Mouse (Mus musculus) lung, postnatal 0 days (tissue): ENCODE data around the gene Gtf3c1.

Experiments
- CTCF ChIP-seq: IDR thresholded peaks from 2 replicates; pipeline ENCODE4 v1.5.1; 2016; ENCODE audit warnings: antibody characterized with exemption, mild to moderate bottlenecking
- EP300 ChIP-seq: IDR thresholded peaks from 2 replicates; pipeline ENCODE4 v1.6.1; 2016; ENCODE audit warnings: antibody characterized with exemption, mild to moderate bottlenecking, control low read depth

DNA sequence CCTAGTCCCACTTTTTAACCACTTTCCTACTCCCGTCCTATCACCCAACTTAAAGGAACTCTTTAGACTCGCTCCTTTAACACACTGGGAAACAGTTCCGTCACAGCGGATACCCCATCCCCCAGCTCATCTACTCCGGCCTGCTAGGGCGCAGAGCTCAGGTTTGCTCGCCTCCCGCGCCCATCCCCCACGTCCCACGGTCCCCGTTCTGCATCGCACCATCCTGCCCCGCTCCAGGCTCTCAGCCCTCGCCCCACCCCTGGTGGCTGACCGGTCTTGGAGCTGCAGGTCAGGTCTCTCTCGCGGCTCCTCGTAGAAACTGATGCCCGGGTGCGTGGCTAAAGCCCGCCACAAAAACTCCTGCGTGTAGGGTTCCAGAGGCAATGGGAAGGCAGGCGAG is 394 bp downstream of the Gtf3c1 start:
- TF ChIP-seq CTCF: peak; percentile 45
- TF ChIP-seq EP300: no peak
